Mouse (Mus musculus): ENCODE data around the gene Gm20388.

- TF ChIP-seq CTCF (IDR thresholded peaks at IDR 0.05; ENCODE audit: low read depth, low read length) (no peak), GATA1 (IDR thresholded peaks at IDR 0.05; ENCODE audit: borderline replicate concordance, low read length) (no peak)
These were observed 3422.5 kb downstream of the Gm20388 start for GRCm38 (mm10) chr8:123333091-123333587.

Measured in G1E (cell line).